Mouse (Mus musculus): ENCODE measurements at regions not wholly inside any gene's neighbourhood (a gene's known extent, or its start where the extent isn't known, plus 50 kb on each side); places are given as distances from the start of the nearest gene placed in this dataset.

- TF ChIP-seq BHLHE40 (IDR thresholded peaks at IDR 0.05; ENCODE audit: borderline replicate concordance, low read depth, low read length) (no peak), ZNF384 (IDR thresholded peaks at IDR 0.05; ENCODE audit: low read depth, low read length) (peak; percentile 58), MAZ (IDR thresholded peaks at IDR 0.05; ENCODE audit: low read depth, low read length) (no peak), POLR2A (IDR thresholded peaks at IDR 0.05; ENCODE audit: control insufficient read depth in 1 of 2, insufficient read depth in 1 of 2, low read depth in 1 of 2, low read length in 2 of 2, poor library complexity in 1 of 2) (no peak), CTCF (IDR thresholded peaks at IDR 0.05 in 2 of 3, conservative IDR thresholded peaks at IDR 0.05 in 1 of 3; ENCODE audit: control insufficient read depth in 1 of 3, insufficient read depth in 1 of 3, low read depth in 2 of 3, low read length in 3 of 3, poor library complexity in 1 of 3, severe bottlenecking in 1 of 3) (no peak), MAX (IDR thresholded peaks at IDR 0.05; ENCODE audit: low read length) (no peak), EP300 (IDR thresholded peaks at IDR 0.05; ENCODE audit: low read depth in 1 of 2, low read length in 2 of 2) (peak; percentile 49 to 77; a peak in 2 of 4 replicates), POLR2AphosphoS5 (IDR thresholded peaks at IDR 0.05; ENCODE audit: borderline replicate concordance, low read depth, low read length) (no peak), E2F4 (IDR thresholded peaks at IDR 0.05; ENCODE audit: borderline replicate concordance, low read depth, low read length) (no peak), JUND (IDR thresholded peaks at IDR 0.05; ENCODE audit: low read depth, low read length) (no peak)
Measured at GRCm38 (mm10) chr3:73354861-73355496, 297.4 kb upstream of the Slitrk3 start.
